Mouse (Mus musculus) forebrain, embryonic 13.5 days (tissue): ENCODE measurements around the gene Vmn1r74. TPM values are rescaled to one million over a fixed set of nuclear protein-coding genes. Genes with fewer than 3 reads are reported as not detected.
"Not testable (repeated sequence)": the region's sequence is repeated elsewhere in the genome, so short reads cannot be mapped to it uniquely, and the experiment has no call there.

ENCODE experiments used
- ATAC-seq: fragments of 200-750 bp; cut with Nextera tagmentation; 2 replicates; pipeline ENCODE4 v1.8.0; 2017
- H3K27ac ChIP-seq: fragments of 300-500 bp; sonication (generic); 2 replicates; pipeline ENCODE4 v1.5.1; 2015; ENCODE audit warnings: inconsistent platforms, mild to moderate bottlenecking, moderate library complexity
- H3K27me3 ChIP-seq: fragments of 300-500 bp; sonication (generic); 2 replicates; pipeline ENCODE4 v1.6.1; 2015; ENCODE audit warnings: mild to moderate bottlenecking, inconsistent platforms
- H3K36me3 ChIP-seq: fragments of 300-500 bp; sonication (generic); 2 replicates; pipeline ENCODE4 v1.6.1; 2015; ENCODE audit warnings: mild to moderate bottlenecking, inconsistent platforms; ENCODE audit not compliant: poor library complexity, severe bottlenecking
- H3K4me1 ChIP-seq: fragments of 300-500 bp; sonication (generic); 2 replicates; pipeline ENCODE4 v1.6.1; 2015; ENCODE audit warnings: inconsistent platforms
- H3K4me2 ChIP-seq: fragments of 300-500 bp; sonication (generic); 2 replicates; pipeline ENCODE4 v1.6.1; 2015; ENCODE audit warnings: inconsistent platforms, mild to moderate bottlenecking, moderate library complexity
- H3K4me3 ChIP-seq: fragments of 300-500 bp; sonication (generic); 2 replicates; pipeline ENCODE4 v1.5.1; 2015; ENCODE audit warnings: mild to moderate bottlenecking, inconsistent platforms
- H3K9ac ChIP-seq: fragments of 300-500 bp; sonication (generic); 2 replicates; pipeline ENCODE4 v1.6.1; 2015; ENCODE audit warnings: mild to moderate bottlenecking, inconsistent platforms
- H3K9me3 ChIP-seq: fragments of 300-500 bp; sonication (generic); replicated peaks from 2 replicates; pipeline ENCODE4 v1.6.1; 2016; ENCODE audit warnings: inconsistent platforms
- WGBS: fragments of 180-500 bp; shearing (Covaris S2); methylation state at CpG from one replicate; pipeline ENCODE4 v1.1.7; 2015; 5-methylcytosine and 5-hydroxymethylcytosine counted together
- polyA plus RNA-seq: library from polyadenylated mRNA; unstranded; fragments of >200 nt; fragmentation: Nextera tagmentation; extraction: Ambion mirVana; gene quantifications from 2 replicates; pipeline ENCODE4 v1.2.1, GENCODE M21; 2015

Gene Vmn1r74
- not detected in 2 replicates for polyA plus RNA-seq

DNA sequence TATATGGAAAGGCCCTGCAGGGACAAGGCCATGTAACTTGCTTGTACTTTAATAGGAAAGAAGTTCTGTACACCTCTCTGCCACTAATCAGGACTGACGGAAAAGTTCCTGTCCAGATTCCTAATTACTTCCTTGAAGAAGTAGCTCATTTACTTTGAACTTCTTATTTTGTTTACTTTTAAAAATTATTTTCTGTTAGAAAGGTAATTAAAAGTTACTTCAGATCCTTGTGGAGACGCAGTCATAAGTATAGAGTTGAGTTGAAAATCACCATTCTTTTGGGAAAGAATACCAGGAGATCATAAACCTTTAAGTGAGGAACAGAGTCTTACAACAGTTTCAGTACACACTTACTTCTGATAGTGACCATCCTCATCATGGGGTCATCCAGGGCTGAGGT lies at the start of gene Vmn1r74:
Gene Vmn1r74 (plus strand): TSS at position 301 of the 400 bp plus-strand sequence.
- ATAC-seq: no peak

GRCm38 (mm10) chr7:11813751-11814150 lies 20.0 kb upstream of the Vmn1r74 start:
- no peaks in the 10 kb centered on the region for H3K4me1 ChIP-seq

More for the DNA sequence above, at the start of gene Vmn1r74:
- Histone ChIP-seq H3K9ac (no peak within 1 kb of the TSS), H3K4me1 (no peaks in the 10 kb centered on the region), H3K27me3 (no peaks in the 10 kb centered on the region), H3K4me3 (no peak within 1 kb of the TSS), H3K27ac (no peak within 1 kb of the TSS), H3K9me3 (peaks cover 18% of the 10 kb centered on the region), H3K4me2 (no peak within 1 kb of the TSS), H3K36me3 (no peaks in the 10 kb centered on the region)
- 85% methylated on average over 2 of the region's 2 CpGs for WGBS

GRCm38 (mm10) chr7:11822166-11822565 lies 11.6 kb upstream of the Vmn1r74 start:
- WGBS: 83% methylated on average over 1 of the region's 1 CpGs
- Histone ChIP-seq H3K9me3 (peaks cover 60% of the 10 kb centered on the region), H3K9ac (no peak overlapping the region), H3K4me1 (no peaks in the 10 kb centered on the region), H3K27me3 (no peaks in the 10 kb centered on the region), H3K27ac (no peak overlapping the region), H3K36me3 (no peaks in the 10 kb centered on the region), H3K4me3 (no peak overlapping the region), H3K4me2 (no peak overlapping the region)
- ATAC-seq: no peak

More at GRCm38 (mm10) chr7:11813751-11814150, 20.0 kb upstream of the Vmn1r74 start:
- Histone ChIP-seq H3K4me2 (no peak overlapping the region), H3K27ac (no peak overlapping the region), H3K36me3 (no peaks in the 10 kb centered on the region), H3K27me3 (no peaks in the 10 kb centered on the region), H3K4me3 (no peak overlapping the region), H3K9ac (no peak overlapping the region), H3K9me3 (peaks cover 44% of the 10 kb centered on the region)
- no peak for ATAC-seq

GRCm38 (mm10) chr7:11823246-11823645 lies 10.5 kb upstream of the Vmn1r74 start:
- WGBS: 83% methylated on average over 9 of the region's 9 CpGs
- not testable (repeated sequence) for H3K4me3 ChIP-seq
- peaks cover 55% of the 10 kb centered on the region for H3K9me3 ChIP-seq

DNA sequence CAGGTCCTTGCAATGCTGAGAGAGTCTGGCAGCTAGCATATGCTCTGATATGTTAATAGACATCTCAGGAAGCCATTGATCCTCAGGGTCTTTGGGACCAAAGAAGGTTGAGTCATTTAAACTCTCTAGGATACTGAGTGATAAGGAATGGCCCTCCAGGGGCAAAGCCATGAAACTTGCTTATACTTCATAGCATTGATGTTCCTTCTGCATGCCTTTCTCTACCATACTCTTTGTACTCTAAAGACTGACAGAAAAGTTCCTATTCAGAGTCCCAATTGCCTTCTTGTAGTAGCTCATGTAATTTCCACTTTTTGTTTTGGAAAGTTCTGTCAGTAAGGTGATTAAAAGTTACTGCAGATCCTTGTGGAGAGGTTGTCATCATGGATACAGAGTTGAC lies 40.5 kb downstream of the Vmn1r74 start, which contains the start of gene Vmn1r75:
Gene Vmn1r75 (plus strand): TSS at position 301 of the 400 bp plus-strand sequence.
- no peak within 1 kb of the TSS for H3K4me2 ChIP-seq
- no peaks in the 10 kb centered on the region for H3K4me1 ChIP-seq
- H3K27ac ChIP-seq: no peak within 1 kb of the TSS
- no peaks in the 10 kb centered on the region for H3K36me3 ChIP-seq
- no peaks in the 10 kb centered on the region for H3K27me3 ChIP-seq
- H3K4me3 ChIP-seq: no peak within 1 kb of the TSS
- ATAC-seq: no peak
- peaks cover 14% of the 10 kb centered on the region for H3K9me3 ChIP-seq
- H3K9ac ChIP-seq: no peak within 1 kb of the TSS

More at GRCm38 (mm10) chr7:11823246-11823645, 10.5 kb upstream of the Vmn1r74 start:
- H3K27ac ChIP-seq, H3K36me3 ChIP-seq, H3K4me2 ChIP-seq, H3K9ac ChIP-seq, ATAC-seq, H3K27me3 ChIP-seq, H3K4me1 ChIP-seq: not testable (repeated sequence)

Other genes with a start within 250 kb of the Vmn1r74 start
- gene Zscan4-ps3, start 224.7 kb upstream of the Vmn1r74 start, polyA plus RNA-seq: not detected in 2 replicates
- not detected in 2 replicates for gene Vmn1r72, start 153.8 kb upstream of the Vmn1r74 start, polyA plus RNA-seq
- not detected in 2 replicates for gene Vmn1r73, start 103.7 kb upstream of the Vmn1r74 start, polyA plus RNA-seq
- gene Vmn1r75, start 40.6 kb downstream of the Vmn1r74 start, polyA plus RNA-seq: not detected in 2 replicates
- not detected in 2 replicates for gene Vmn1r76, start 104.2 kb downstream of the Vmn1r74 start, polyA plus RNA-seq
- gene Vmn1r77, start 202.8 kb downstream of the Vmn1r74 start, polyA plus RNA-seq: not detected in 2 replicates